Mouse (Mus musculus): ENCODE measurements around the gene Nek4. TPM values are rescaled to one million over a fixed set of nuclear protein-coding genes. Genes with fewer than 3 reads are reported as not detected.

Nek4 gene
- polyA plus RNA-seq (2012; ENCODE audit: insufficient read depth, insufficient read length, missing spikeins): 6.1 and 6.3 TPM in 2 replicates

DNA sequence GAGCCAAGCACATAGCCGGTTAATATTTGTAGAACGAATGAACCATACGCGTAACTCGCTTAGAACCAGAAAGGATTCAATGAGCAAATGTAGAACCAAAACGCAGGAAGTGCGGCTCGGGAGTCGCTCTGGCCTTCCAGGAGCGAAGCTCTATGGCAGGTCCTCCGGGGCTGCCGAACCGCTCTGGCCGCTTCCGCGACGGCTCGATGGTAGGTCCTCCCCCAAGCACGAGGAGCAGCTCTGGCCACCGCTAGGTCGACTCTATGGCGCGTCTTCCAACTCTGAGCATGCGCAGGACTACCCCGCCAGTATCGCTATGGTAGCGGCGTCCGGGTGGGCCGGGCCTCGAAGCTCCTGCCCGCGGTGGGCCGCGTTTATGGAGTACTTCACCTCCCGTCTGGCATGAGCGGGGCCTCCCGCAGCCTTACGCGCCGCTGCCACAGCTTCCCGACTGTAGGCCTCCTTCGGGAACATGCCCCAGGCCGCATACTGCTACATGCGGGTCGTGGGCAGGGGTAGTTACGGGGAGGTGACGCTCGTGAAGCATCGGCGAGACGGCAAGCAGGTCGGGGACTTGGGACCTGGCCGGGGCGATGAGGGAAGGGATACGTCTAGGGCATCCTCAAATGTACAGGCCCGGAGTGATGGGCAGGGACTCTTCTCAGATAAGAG is at the start of gene Nek4:
Gene Nek4 (plus strand): TSS at position 224 of the 672 bp plus-strand sequence.
- Histone ChIP-seq H3K27ac (ENCODE audit: insufficient read depth, low read depth, low read length) (peak within 1 kb of the TSS; percentile 17; the same call in 1 of the 2 replicates), H3K4me1 (ENCODE audit: control insufficient read depth, insufficient read depth, low read length) (peaks cover 7% of the 10 kb centered on the region), H3K4me3 (ENCODE audit: insufficient read depth, low read length) (peak within 1 kb of the TSS; percentile 92)
- TF ChIP-seq POLR2A (IDR thresholded peaks at IDR 0.05; ENCODE audit: borderline replicate concordance, low read depth, low read length): no peak
- TF ChIP-seq CTCF (IDR thresholded peaks at IDR 0.05; ENCODE audit: low read depth, low read length): no peak

- TF ChIP-seq CTCF (IDR thresholded peaks at IDR 0.05; ENCODE audit: low read depth, low read length) (no peak), POLR2A (IDR thresholded peaks at IDR 0.05; ENCODE audit: borderline replicate concordance, low read depth, low read length) (no peak)
- H3K4me1 ChIP-seq (ENCODE audit: control insufficient read depth, insufficient read depth, low read length): peaks cover 14% of the 10 kb centered on the region
Measured at GRCm38 (mm10) chr14:30902628-30903027, 48.5 kb upstream of the Nek4 start.

DNA sequence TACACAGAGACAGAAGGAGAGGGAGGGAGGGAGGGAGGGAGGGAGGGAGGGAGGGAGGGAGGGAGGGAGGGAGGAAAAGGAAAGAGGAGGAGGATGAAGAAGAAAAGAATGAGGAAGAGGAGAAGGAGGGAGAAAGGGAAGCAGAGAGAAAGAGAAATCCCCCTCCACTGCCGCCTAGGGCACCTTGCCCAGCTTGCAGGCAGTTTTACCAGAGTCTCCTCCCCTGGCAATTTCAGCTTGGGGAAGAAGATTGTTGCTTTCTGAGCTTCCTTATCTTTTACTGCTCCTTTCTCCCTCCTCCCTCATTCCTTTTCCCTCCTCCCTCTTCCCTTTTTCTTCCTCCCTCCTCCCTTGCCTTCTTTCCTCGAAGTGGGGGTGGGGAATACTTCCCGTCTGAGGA is 48.1 kb upstream of the Nek4 start:
- TF ChIP-seq POLR2A (IDR thresholded peaks at IDR 0.05; ENCODE audit: borderline replicate concordance, low read depth, low read length): no peak
- TF ChIP-seq CTCF (IDR thresholded peaks at IDR 0.05; ENCODE audit: low read depth, low read length): no peak

More at GRCm38 (mm10) chr14:30902628-30903027, 48.5 kb upstream of the Nek4 start:
- Histone ChIP-seq H3K4me3 (ENCODE audit: insufficient read depth, low read length) (no peak overlapping the region), H3K27ac (ENCODE audit: insufficient read depth, low read depth, low read length) (no peak overlapping the region)

DNA sequence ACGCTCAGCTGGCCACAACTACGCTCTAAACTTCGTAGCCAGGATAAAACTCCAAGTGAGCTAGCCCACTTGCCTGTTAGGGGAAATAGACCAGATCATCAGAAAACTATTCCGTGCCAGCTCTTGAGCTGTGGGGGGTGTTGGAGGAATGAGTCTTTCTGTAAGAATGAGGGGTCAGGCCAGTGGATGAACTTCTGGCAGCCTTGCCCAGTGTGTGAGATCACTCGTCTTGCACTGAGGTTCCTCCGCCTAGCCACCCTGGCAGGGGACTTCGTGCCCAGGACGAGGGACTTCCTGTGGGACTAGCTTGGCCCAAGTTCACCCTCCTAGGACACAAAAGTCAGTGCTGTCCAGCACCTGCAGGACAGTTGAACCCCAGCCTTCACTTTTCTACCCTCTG is 46.9 kb upstream of the Nek4 start:
- Histone ChIP-seq H3K4me3 (ENCODE audit: insufficient read depth, low read length) (no peak overlapping the region), H3K27ac (ENCODE audit: insufficient read depth, low read depth, low read length) (no peak overlapping the region), H3K4me1 (ENCODE audit: control insufficient read depth, insufficient read depth, low read length) (peaks cover 21% of the 10 kb centered on the region)
- TF ChIP-seq POLR2A (IDR thresholded peaks at IDR 0.05; ENCODE audit: borderline replicate concordance, low read depth, low read length): no peak
- TF ChIP-seq CTCF (IDR thresholded peaks at IDR 0.05; ENCODE audit: low read depth, low read length): no peak

More for the DNA sequence above, 48.1 kb upstream of the Nek4 start:
- H3K4me1 ChIP-seq (ENCODE audit: control insufficient read depth, insufficient read depth, low read length): peaks cover 16% of the 10 kb centered on the region
- no peak overlapping the region for H3K4me3 ChIP-seq (ENCODE audit: insufficient read depth, low read length)
- no peak overlapping the region for H3K27ac ChIP-seq (ENCODE audit: insufficient read depth, low read depth, low read length)

GRCm38 (mm10) chr14:30906001-30906400 is 45.2 kb upstream of the Nek4 start:
- H3K27ac ChIP-seq (ENCODE audit: insufficient read depth, low read depth, low read length): no peak overlapping the region
- no peak for TF ChIP-seq CTCF (IDR thresholded peaks at IDR 0.05; ENCODE audit: low read depth, low read length)
- TF ChIP-seq POLR2A (IDR thresholded peaks at IDR 0.05; ENCODE audit: borderline replicate concordance, low read depth, low read length): no peak
- peaks cover 21% of the 10 kb centered on the region for H3K4me1 ChIP-seq (ENCODE audit: control insufficient read depth, insufficient read depth, low read length)
- no peak overlapping the region for H3K4me3 ChIP-seq (ENCODE audit: insufficient read depth, low read length)

- Histone ChIP-seq H3K4me3 (ENCODE audit: insufficient read depth, low read length) (no peak overlapping the region), H3K27ac (ENCODE audit: insufficient read depth, low read depth, low read length) (peak overlapping the region; percentile 35), H3K4me1 (ENCODE audit: control insufficient read depth, insufficient read depth, low read length) (peaks cover 21% of the 10 kb centered on the region)
- TF ChIP-seq POLR2A (IDR thresholded peaks at IDR 0.05; ENCODE audit: borderline replicate concordance, low read depth, low read length): no peak
- no peak for TF ChIP-seq CTCF (IDR thresholded peaks at IDR 0.05; ENCODE audit: low read depth, low read length)
Measured at GRCm38 (mm10) chr14:30907814-30908265, 43.3 kb upstream of the Nek4 start.

GRCm38 (mm10) chr14:30911141-30911540 is 40.0 kb upstream of the Nek4 start:
- no peak overlapping the region for H3K4me3 ChIP-seq (ENCODE audit: insufficient read depth, low read length)
- TF ChIP-seq CTCF (IDR thresholded peaks at IDR 0.05; ENCODE audit: low read depth, low read length) (no peak), POLR2A (IDR thresholded peaks at IDR 0.05; ENCODE audit: borderline replicate concordance, low read depth, low read length) (no peak)
- no peak overlapping the region for H3K27ac ChIP-seq (ENCODE audit: insufficient read depth, low read depth, low read length)
- H3K4me1 ChIP-seq (ENCODE audit: control insufficient read depth, insufficient read depth, low read length): peaks cover 10% of the 10 kb centered on the region

DNA sequence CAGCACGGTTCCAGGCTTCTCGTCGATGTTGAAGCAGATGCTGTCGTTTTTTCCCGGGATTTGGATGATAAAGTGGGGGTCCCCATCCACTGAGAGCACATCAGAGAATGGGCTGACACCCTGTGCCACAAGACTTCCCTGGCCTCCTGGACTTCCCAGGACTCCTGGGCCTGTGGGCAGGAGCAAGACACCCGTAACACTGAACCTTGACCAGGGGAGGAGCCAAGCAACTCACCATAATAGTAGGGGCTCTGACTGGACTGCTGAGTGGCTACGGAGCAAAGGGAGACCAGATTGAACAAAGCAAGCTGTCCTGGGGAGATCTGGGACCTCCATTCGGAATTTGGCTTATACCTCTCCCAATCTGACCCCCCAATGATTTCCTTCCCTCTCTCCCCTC is 38.5 kb upstream of the Nek4 start:
- H3K4me3 ChIP-seq (ENCODE audit: insufficient read depth, low read length): no peak overlapping the region
- H3K27ac ChIP-seq (ENCODE audit: insufficient read depth, low read depth, low read length): no peak overlapping the region
- TF ChIP-seq POLR2A (IDR thresholded peaks at IDR 0.05; ENCODE audit: borderline replicate concordance, low read depth, low read length): no peak
- no peak for TF ChIP-seq CTCF (IDR thresholded peaks at IDR 0.05; ENCODE audit: low read depth, low read length)
- peaks cover 7% of the 10 kb centered on the region for H3K4me1 ChIP-seq (ENCODE audit: control insufficient read depth, insufficient read depth, low read length)

DNA sequence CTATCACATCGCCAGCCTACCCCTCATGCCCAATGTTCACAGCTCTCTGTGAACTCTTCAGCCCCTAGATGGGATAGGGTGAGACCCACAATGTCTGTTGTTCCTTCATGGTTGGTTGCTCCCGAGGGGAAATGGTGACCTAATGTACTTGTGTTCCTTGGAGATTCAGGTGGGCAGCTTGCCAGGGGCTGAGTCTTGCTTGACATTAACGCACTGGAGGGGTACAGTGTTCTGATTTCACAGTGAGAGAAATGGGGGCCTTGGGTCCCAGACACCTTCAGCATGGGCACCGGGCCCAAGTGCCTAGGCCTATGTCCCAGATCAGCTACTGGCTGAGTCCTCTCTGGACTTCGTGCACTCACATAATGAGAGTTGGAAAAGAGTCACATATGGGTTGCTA is 37.8 kb upstream of the Nek4 start:
- peaks cover under 1% of the 10 kb centered on the region for H3K4me1 ChIP-seq (ENCODE audit: control insufficient read depth, insufficient read depth, low read length)
- H3K27ac ChIP-seq (ENCODE audit: insufficient read depth, low read depth, low read length): no peak overlapping the region
- TF ChIP-seq CTCF (IDR thresholded peaks at IDR 0.05; ENCODE audit: low read depth, low read length): no peak
- TF ChIP-seq POLR2A (IDR thresholded peaks at IDR 0.05; ENCODE audit: borderline replicate concordance, low read depth, low read length): no peak
- no peak overlapping the region for H3K4me3 ChIP-seq (ENCODE audit: insufficient read depth, low read length)

DNA sequence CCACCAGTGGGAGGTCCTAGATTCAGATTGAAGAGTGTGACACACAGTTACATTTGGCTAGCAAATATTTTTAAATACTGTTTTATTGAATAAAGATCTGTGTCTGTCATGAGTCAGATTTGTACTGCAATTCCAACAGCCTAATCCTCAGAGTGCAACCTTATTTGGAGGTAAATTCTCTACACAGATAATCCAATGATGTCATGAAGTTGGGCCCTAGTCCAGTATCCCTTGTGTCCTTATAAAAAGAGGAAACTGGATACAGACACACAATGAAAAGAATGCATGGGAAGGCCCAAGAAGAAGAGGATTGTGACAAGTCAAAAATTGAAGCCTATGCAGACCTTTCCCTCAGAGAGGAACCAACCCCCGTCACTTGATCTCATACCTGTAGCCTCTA is 34.7 kb upstream of the Nek4 start:
- TF ChIP-seq CTCF (IDR thresholded peaks at IDR 0.05; ENCODE audit: low read depth, low read length) (no peak), POLR2A (IDR thresholded peaks at IDR 0.05; ENCODE audit: borderline replicate concordance, low read depth, low read length) (no peak)
- H3K27ac ChIP-seq (ENCODE audit: insufficient read depth, low read depth, low read length): no peak overlapping the region

More for the DNA sequence above, 34.7 kb upstream of the Nek4 start:
- H3K4me3 ChIP-seq (ENCODE audit: insufficient read depth, low read length): no peak overlapping the region
- no peaks in the 10 kb centered on the region for H3K4me1 ChIP-seq (ENCODE audit: control insufficient read depth, insufficient read depth, low read length)
